Mouse (Mus musculus) brown adipose tissue, adult 24 weeks (tissue): Measurements from ENCODE around the gene Spata2l. TPM values are rescaled to one million over a fixed set of nuclear protein-coding genes. Genes with fewer than 3 reads are reported as not detected.
"Not testable (repeated sequence)": the region's sequence is repeated elsewhere in the genome, so short reads cannot be mapped to it uniquely, and the experiment has no call there.

Source experiments
- H3K27ac ChIP-seq: fragments of 200-500 bp; replicated peaks from 2 replicates; pipeline ENCODE4 v1.5.1; 2012; ENCODE audit warnings: low read depth, mild to moderate bottlenecking, low read length
- H3K4me1 ChIP-seq: fragments of 200-500 bp; 2 replicates; pipeline ENCODE4 v1.6.1; 2012; ENCODE audit warnings: low read length, mixed read lengths; ENCODE audit not compliant: control insufficient read depth, insufficient read depth, insufficient read length
- H3K4me3 ChIP-seq: fragments of 200-500 bp; 2 replicates; pipeline ENCODE4 v1.5.1; 2012; ENCODE audit warnings: low read depth, mild to moderate bottlenecking, low read length, moderate library complexity; ENCODE audit not compliant: insufficient read depth
- polyA plus RNA-seq: library from polyadenylated mRNA; stranded (reverse); fragments of >200 nt; gene quantifications from 2 replicates; pipeline ENCODE4 v1.2.4, GENCODE M21; 2012; ENCODE audit not compliant: missing spikeins, insufficient read depth, insufficient read length

The Spata2l gene
- polyA plus RNA-seq: 1.4 and 1.9 TPM in 2 replicates

DNA sequence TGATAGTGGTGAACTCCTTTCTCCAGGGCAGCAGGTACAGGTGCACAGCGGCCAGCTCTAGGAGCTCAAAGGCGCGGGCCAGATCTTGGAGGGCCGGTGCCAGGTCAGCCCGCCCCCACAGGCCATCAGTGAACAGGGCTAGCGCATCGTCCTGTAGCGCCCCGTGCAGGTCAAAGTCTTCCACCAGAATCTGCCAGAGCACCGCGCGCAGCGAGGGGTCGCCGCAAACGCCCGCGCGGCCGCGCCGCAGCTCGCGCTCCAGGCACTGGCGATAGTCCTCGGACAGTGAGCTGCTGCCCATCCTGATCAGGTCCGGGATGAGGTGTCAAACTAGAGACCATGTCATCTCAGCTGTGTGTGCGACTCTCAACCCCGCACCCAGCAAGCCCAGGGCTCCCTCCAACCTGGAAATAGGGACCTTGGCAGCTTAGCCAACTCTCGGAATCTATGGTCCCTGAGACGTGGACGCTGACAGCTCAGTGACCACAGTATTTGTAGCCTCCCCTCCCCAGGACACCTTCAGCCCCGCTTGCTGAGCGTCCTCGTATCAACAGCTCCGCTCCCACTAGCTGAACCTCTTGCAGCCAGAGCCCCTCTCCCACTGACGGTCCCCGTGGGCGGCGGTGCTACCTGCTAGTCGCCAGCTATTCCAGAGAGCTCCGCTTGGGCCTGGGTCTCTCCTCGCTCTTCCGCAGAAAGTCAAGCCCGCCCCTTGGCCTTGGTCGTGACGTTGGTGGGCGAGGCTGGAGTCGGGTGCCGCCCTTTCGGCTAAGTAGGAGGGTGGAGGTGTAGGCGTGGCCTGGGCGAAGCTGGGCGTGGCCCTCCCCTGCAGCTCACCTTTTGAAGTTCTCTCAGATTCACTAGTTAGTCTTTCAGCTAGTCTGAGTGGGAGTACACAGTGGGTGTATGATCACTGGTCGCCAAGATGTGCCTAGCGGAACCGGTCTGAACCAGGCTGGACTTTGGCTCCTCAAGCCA, at the start of gene Spata2l:
Gene Spata2l, minus strand, starts transcription at position 714 of the 978 bp plus-strand sequence.
- peak within 1 kb of the TSS; percentile 78 for H3K4me3 ChIP-seq
- peak within 1 kb of the TSS; percentile 28; the same call in 1 of the 2 replicates for H3K27ac ChIP-seq
- H3K4me1 ChIP-seq: peaks cover 4% of the 10 kb centered on the region; the same call in 1 of the 2 replicates

DNA sequence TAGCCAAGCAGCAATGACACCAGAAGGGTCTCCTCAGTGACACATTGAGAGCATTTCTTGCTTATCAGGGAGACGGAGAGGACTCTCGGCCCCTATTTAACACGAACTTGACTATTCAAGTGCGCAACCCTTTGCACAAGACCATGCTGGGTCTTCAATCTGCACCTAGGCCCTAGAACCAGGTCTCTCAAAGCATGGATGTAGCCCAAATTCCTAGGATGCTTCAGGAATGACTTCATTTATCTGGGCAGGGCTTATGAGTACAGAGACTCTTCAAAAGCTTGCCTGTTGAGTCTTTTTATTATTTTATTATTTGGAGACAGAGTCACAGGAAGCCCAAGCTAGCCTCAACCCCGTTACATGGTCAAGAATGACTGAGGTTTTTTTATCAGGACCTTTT, 48.5 kb upstream of the Spata2l start:
- H3K27ac ChIP-seq: no peak overlapping the region
- H3K4me1 ChIP-seq: no peaks in the 10 kb centered on the region

DNA sequence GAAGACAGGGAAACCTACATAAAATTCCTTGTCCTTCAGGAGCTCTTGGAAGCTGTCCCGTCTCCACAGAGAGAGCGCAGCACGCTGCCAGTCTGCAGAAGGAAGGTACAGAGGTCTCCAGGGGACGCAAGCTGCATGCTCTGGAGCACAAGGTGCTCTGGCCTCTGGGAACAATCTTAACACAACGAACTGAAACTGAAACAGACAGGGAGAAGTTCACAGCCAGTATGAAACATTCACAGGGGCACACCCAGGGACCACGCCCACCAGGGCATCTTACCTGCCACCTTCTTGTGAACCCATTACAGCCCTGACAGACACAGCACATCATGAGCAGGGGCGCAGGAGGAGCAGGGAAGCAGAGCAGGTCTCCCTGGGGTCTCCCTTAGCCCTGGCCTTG, 48.0 kb upstream of the Spata2l start:
- H3K4me3 ChIP-seq: no peak overlapping the region
- no peaks in the 10 kb centered on the region for H3K4me1 ChIP-seq
- H3K27ac ChIP-seq: no peak overlapping the region

More for the DNA sequence above, 48.5 kb upstream of the Spata2l start:
- no peak overlapping the region for H3K4me3 ChIP-seq

DNA sequence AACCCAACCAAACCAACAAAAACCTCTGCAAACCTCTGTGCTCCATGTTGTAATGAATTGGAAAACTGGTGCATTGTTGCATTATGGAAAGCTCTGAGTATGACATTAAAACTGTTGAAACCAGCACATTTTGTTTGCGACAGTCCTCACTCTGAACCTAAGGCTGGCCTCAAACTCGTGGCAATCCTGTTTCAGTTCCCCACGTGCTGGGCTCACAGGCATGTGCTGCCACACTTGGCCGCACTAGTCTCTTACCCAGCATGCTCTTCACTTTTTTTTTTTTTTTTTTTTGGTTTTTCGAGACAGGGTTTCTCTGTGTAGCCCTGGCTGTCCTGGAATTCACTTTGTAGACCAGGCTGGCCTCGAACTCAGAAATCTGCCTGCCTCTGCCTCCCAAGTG, 47.0 kb upstream of the Spata2l start:
- not testable (repeated sequence) for H3K27ac ChIP-seq

DNA sequence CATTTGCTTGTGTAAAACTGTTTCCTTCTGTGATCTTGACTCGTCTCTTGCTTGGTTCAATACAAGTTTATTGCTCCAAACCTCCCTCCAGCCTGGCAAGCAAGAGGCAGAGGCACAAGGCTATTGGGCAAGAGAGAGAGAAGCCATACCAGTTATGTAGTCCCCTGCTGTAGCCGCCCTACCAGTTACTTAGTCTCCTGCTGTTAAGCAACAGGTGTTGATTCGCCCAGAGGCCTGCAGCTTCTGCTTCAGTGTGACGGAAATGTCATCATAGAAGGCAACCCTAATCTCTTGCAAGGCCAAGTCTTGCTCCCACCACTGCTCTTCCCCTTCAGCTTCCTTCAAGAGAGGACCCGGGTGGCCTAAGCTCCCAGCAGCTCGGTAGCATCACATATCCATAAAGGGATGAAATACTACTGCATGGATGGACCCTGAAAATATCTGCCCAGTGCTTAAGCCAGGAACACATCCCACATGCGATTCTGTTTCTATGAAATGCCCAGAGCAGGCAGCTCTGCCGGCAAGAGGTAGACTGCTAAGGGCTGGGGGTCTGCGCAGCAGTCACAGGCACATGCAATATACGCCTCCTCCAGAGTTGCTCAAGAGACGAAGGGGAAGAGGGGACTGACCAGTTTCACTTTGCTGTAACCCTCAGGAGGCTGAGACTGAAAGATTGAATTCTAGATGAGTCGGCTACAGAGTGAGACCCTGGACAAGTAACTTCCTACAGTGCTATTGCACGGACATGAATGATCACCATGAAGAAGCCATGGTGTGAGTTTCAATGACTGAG, 44.5 kb upstream of the Spata2l start:
- H3K4me1 ChIP-seq: no peaks in the 10 kb centered on the region

More for the DNA sequence above, 47.0 kb upstream of the Spata2l start:
- H3K4me1 ChIP-seq, H3K4me3 ChIP-seq: not testable (repeated sequence)

DNA sequence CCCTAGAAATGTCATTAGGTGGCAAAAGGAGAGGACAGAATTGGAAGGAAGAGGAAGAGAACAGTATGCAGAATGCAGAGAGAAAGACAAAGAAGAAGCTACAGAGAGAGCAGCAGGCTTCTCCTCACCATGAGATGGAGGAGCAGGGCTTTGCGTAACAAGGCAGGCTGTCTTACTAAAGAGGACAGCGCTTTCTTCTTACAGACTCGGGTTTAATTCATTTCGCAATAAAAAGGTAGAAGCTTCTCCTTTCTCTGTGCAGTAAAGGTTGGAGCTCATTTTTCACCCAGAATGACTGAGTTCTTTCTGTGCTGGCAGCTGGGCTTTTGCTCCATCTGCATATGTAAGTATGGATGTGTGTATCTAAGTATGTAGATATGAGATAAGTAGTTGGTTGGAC, 43.8 kb upstream of the Spata2l start:
- Histone ChIP-seq H3K4me3 (no peak overlapping the region), H3K4me1 (no peaks in the 10 kb centered on the region)

More for the DNA sequence above, 44.5 kb upstream of the Spata2l start:
- H3K4me3 ChIP-seq: no peak overlapping the region
- H3K27ac ChIP-seq: no peak overlapping the region

DNA sequence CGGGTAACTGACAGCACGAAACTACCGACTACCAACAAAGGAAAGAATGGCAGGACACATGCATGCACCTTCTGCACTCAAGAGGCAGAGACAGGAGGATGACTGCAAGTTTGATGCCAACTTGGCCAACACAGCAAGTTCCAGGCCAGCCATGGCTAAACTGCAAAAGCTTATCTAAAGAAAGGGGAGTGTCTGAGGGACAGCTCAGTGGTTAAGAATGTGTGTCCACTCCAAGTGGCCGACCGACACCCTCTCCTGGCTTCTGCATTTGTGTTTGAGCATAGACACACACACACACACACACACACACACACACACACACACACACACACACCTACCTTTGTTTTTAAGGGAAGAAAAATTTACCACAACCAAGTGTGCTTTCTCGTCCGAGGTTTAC, 42.4 kb upstream of the Spata2l start:
- no peaks in the 10 kb centered on the region for H3K4me1 ChIP-seq
- no peak overlapping the region for H3K4me3 ChIP-seq
- no peak overlapping the region for H3K27ac ChIP-seq

More for the DNA sequence above, 43.8 kb upstream of the Spata2l start:
- H3K27ac ChIP-seq: no peak overlapping the region

DNA sequence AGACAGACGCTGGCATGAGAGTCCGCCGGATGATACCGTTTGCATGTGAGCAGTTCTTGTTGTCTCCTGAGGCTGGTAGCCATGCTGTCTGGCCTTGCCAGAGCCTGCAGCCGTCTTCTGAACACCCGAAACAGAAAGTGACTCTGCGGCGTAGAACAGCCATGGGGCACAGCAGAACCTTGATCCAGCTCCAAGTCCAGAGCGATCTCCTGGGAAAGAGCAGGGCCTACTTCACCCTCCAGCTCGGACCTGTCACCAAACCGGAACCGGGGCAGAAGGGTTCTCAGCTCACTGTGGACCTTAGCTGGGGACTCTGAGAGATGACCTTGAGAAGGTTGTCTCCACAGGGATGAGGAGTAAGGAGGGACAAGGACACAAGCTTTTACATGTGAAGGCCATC, 39.1 kb upstream of the Spata2l start:
- no peak overlapping the region for H3K4me3 ChIP-seq
- H3K4me1 ChIP-seq: 0 out of 2 replicates have a peak, but pooled peaks cover 4% of the 10 kb centered on the region
- H3K27ac ChIP-seq: no peak overlapping the region

DNA sequence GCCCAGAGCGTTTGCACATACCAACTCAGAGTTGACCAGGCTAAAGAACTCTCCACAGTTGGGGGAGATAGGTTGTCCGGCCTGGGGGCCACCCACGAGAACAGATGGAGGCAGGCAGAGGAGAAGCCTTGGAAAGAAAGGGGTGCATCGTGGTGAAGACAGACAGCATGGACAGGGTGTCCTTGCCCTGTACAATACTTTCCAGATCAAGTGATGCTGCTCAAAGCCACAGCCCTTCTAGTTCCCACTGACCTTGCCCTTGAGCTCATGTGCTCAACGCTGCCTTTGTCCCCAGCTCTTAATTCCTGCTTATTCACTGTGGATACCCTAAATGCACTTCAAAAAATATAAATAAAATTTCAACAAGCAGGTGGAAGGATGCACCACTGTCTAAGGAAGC, 38.4 kb upstream of the Spata2l start:
- 0 out of 2 replicates have a peak, but pooled peaks cover 4% of the 10 kb centered on the region for H3K4me1 ChIP-seq
- no peak overlapping the region for H3K4me3 ChIP-seq
- H3K27ac ChIP-seq: no peak overlapping the region

DNA sequence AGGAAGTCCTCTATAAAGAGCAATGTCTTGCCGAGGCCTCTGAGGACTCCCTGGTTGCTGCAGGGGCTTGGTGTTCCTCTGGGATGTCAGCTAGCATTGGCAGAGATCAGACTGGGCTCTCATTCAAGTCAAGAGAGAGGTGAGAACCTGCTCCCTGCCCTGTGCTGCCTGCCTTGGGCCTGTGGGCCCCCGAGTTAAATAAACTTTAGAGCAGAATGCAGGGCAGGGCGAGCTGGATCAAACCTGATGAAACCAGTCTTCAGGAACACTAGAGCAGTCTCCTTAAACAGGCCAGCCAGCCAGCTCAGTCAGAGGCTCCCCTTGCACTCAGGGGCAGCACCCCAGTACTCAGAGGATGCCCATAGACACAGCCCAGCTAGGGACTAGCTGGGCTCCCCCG, 35.9 kb upstream of the Spata2l start:
- H3K27ac ChIP-seq: no peak overlapping the region
- H3K4me1 ChIP-seq: 0 out of 2 replicates have a peak, but pooled peaks cover 4% of the 10 kb centered on the region

DNA sequence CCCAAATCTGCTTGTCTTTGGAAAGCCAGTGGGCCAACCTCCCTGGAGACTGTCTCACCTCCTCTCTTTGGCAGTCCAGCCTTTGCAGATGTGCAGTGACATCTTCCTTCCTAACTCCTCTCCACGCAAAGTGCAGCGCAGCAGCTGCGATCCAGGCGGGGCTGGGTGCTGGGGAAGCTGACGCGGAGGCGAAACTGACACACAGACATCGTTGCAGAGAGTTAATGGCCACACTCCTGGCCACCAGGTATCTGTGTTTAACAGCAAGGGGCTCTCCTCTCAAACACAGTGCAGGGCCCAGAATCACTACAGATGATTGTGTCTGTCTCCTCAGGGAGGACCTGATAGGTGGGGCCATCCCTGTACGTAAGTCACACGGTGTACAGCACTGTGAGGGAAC, 35.1 kb upstream of the Spata2l start:
- Histone ChIP-seq H3K27ac (no peak overlapping the region), H3K4me1 (0 out of 2 replicates have a peak, but pooled peaks cover 4% of the 10 kb centered on the region), H3K4me3 (no peak overlapping the region)

More for the DNA sequence above, 35.9 kb upstream of the Spata2l start:
- H3K4me3 ChIP-seq: no peak overlapping the region

DNA sequence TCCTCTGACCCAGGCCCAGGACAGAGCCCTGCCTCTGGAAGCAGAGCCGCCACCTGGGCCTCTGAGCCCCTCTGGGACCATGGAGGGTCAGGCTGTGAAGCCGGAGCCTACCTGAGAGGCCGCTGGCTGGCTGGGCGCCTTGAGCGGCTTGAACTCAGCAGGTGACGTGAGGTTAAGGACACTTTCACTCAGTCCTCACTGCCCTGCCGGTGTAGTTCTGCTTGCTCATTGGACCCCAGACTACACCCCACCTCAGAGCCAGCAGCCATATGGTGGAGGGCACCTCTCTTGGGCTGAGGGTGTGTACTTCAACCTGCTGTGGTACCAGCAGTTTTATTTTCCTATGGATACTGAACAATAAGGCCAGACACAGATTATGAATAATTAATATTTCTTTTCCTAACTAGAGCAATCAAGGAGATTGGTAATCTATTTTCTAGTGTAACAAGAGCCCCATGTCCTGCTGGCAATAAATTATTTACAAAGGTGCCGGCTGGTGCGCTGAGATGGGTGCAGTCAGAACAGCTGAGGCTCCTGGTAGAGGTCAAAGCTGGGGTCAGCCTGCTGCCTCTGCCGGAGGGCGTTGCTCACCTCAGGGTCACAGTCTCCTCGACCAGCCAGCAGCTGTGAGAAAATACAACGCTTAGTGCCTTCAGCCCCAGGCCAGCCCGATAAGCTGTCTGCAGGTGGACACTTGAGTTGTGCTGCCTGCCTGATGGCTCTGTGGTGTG, 32.1 kb upstream of the Spata2l start:
- Histone ChIP-seq H3K4me3 (no peak overlapping the region), H3K4me1 (0 out of 2 replicates have a peak, but pooled peaks cover 4% of the 10 kb centered on the region), H3K27ac (no peak overlapping the region)

DNA sequence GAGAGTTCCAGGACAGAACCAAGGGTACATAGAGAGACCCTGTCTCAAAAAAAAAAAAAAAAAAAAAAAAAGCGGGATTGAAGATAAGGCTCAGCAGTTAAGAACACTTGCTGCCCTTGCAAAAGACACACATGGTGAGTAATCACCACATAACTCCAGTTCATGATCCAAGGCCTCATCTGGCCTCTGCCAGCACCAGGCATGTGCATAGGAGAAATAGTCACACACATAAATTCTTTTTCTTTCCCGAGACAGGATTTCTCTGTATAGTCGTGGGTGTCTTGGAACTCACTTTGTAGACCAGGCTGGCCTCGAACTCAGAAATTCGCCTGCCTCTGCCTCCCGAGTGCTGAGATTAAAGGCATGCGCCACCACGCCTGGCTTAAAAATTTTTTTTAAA, 21.6 kb upstream of the Spata2l start:
- not testable (repeated sequence) for H3K27ac ChIP-seq, H3K4me1 ChIP-seq

DNA sequence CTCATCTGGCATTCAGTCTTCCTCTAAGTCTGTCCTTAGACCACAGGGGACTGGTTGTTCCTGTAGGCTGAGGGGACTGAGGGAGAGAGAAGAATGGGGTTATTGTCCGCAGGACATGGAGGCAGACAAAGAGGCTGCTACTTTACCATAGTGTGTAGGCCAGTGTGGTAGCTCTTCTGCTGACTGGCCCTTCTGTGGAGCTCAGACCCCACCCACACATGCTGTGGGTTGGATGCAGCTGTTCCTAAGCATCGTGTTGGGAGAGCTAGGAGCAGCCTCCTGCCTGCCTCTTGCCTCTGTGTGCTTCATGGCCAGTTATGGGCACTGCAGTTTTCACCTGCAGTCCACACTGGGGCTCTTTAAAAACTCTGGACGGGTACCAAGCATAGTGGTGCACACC, 21.1 kb upstream of the Spata2l start:
- H3K4me3 ChIP-seq: no peak overlapping the region
- no peak overlapping the region for H3K27ac ChIP-seq
- peaks cover 8% of the 10 kb centered on the region; the same call in 1 of the 2 replicates for H3K4me1 ChIP-seq

More for the DNA sequence above, 21.6 kb upstream of the Spata2l start:
- not testable (repeated sequence) for H3K4me3 ChIP-seq
